Mouse (Mus musculus) heart, postnatal 14 days (tissue): Measurements from ENCODE around the gene Olfr898. TPM values are rescaled to one million over a fixed set of nuclear protein-coding genes. Genes with fewer than 3 reads are reported as not detected.

Experiments
- DNase-seq, 2 experiments: peaks; one replicate each; pipeline ENCODE4 v3.0.0; 2021 to 2022
- intact Hi-C: fragments of 180-260 bp; cut with DNase I; formaldehyde crosslinking; loops from one replicate; pipeline ENCODE4 v1.15.1; 2025
- long read RNA-seq, 2 experiments: library from polyadenylated mRNA; stranded (forward); transcript quantifications; one replicate each; pipeline ENCODE4 v2.0.0; 2021
- total RNA-seq, 2 experiments: library from RNA; stranded (reverse); gene quantifications; 2 replicates each; pipeline ENCODE4 v1.2.3; 2021

Olfr898 gene
- total RNA-seq, result not detected
- long read RNA-seq, experiment 1, result 0 reads
- long read RNA-seq, experiment 2, result 0 reads

DNA sequence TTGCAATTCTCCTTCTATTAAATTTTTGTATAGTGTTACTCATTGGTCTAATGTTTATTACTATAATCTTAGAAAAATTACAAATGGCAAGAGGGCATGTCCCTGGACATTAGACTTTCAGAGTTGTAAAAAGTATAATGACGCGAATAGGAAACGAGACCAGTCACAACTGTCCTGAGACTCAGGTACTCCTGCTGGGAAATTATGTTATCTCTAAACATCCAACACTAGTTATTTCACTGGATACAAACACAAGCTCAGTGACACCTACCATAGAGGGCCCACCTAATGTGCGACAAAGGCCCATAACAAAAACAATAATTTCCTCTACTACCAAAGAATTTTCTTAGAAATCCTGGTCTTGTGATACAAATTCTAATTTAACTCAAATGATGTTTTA, at the start of gene Olfr898:
Gene Olfr898, plus strand, starts transcription at position 301 of the 400 bp plus-strand sequence.
- intact Hi-C loops, result no loop called here
- DNase-seq, result no peak

DNA sequence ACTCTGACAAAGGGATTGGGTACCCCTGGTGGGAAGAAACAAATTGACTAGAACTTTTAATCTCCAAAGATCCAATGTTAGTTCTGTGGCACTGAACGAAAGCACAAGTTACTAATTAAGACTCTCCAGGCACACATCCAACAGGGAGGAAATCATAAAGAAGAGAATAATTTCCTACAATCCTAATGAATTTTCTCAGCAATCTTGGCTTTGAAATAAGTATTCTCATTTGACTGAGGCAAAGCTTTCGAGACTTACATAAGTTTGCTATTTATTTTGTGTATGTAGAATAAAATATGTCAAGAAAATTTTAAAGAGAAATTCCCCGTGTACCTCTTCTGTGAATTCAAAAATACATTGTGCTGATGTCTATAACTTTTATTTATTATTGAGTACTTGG, 19.5 kb upstream of the Olfr898 start, which contains the start of gene Olfr25:
Gene Olfr25, plus strand, starts transcription at position 301 of the 400 bp plus-strand sequence.
- intact Hi-C loops, result no loop called here
- DNase-seq, result no peak

DNA sequence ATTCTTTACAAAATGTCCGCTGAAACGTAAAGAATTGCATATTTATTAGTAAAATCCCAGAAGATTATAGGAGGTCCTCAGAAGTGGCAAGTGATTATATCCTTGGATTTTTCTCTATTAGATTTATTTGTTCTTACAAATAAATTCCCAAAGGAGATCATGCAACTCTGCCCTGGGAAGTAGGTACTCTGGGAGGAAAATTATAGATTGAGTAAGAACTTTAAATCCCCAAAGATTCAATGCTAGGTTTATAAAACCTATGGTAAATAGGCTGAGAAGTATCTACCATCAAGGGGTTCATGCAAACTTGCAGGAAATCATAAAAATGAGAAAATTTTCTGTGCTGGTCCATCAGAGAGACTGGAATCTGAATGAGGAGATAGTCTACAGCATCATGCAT, 18.4 kb downstream of the Olfr898 start, which contains the start of gene Olfr250:
Gene Olfr250, plus strand, starts transcription at position 301 of the 400 bp plus-strand sequence.
- intact Hi-C loops, result no loop called here
- no peak for DNase-seq

DNA sequence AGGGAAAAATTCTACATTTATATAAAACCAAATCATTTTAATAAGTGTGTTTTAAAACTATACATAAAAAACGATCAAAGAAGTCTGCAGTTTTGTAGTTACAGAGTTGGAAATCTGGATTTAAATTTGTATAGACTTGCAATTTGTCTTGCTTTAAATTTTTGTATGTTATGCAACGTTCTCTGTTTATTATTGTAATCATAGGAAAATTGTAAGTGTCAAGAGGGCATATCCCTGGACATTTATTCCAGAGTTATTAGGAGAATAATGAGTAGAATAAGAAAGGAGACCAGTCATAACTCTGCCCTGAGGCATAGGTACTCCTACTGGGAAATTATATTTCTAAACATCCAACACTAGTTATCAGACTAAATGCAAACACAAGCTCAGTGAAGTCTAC, 28.6 kb downstream of the Olfr898 start, which contains the start of gene Olfr251:
Gene Olfr251, plus strand, starts transcription at position 301 of the 400 bp plus-strand sequence.
- intact Hi-C loops, result no loop called here
- DNase-seq, result no peak

DNA sequence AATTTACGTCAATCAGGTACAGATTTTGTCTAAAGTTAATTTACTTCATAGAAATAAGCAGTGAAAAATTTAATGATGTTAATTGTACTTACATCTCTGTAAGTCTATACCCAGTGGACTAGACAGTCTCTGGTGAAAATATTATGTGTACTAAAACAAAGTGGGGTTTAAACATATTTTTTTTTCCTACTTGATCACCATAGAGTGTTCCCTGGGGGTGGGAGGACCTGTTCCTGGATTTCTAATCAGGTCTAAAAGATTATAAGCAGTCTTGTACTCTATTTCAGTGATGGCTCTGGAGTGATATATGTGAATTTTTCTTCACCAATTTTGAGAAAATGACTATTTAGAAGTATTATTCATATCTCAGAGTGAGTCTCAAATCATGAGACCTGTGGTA, 53.2 kb downstream of the Olfr898 start, which contains the start of gene Olfr147:
Gene Olfr147, plus strand, starts transcription at position 301 of the 400 bp plus-strand sequence.
- intact Hi-C loops, result no loop called here
- no peak for DNase-seq

Other genes starting within 250 kb of the Olfr898 start
- gene Olfr888, start 240.3 kb upstream of the Olfr898 start, total RNA-seq, result not detected
- not detected for gene Olfr889, start 233.2 kb upstream of the Olfr898 start, total RNA-seq
- gene Olfr890, start 205.9 kb upstream of the Olfr898 start, total RNA-seq, result not detected
- not detected for gene Olfr891, start 167.6 kb upstream of the Olfr898 start, total RNA-seq
- gene Olfr893, start 140.0 kb upstream of the Olfr898 start, total RNA-seq, result not detected
- gene Olfr894, start 130.4 kb upstream of the Olfr898 start, total RNA-seq, result not detected
- gene Olfr143, start 95.6 kb upstream of the Olfr898 start, total RNA-seq, result not detected
- gene Olfr895, start 80.6 kb upstream of the Olfr898 start, total RNA-seq, result not detected
- gene Olfr896-ps1, start 57.3 kb upstream of the Olfr898 start, total RNA-seq, result not detected
- not detected for gene Olfr25, start 19.4 kb upstream of the Olfr898 start, total RNA-seq
- gene Olfr250, start 18.5 kb downstream of the Olfr898 start, total RNA-seq, result not detected
- gene Olfr251, start 28.7 kb downstream of the Olfr898 start, total RNA-seq, result not detected
- not detected for gene Olfr147, start 53.3 kb downstream of the Olfr898 start, total RNA-seq
- not detected for gene Olfr901, start 81.0 kb downstream of the Olfr898 start, total RNA-seq
- not detected for gene Olfr902, start 99.2 kb downstream of the Olfr898 start, total RNA-seq
- gene Olfr904, start 114.7 kb downstream of the Olfr898 start, total RNA-seq, result not detected
- gene Olfr905, start 122.7 kb downstream of the Olfr898 start, total RNA-seq, result not detected
- not detected for gene Olfr906, start 138.7 kb downstream of the Olfr898 start, total RNA-seq
- gene Olfr907, start 147.4 kb downstream of the Olfr898 start, total RNA-seq, result not detected
- not detected for gene Olfr911-ps1, start 173.2 kb downstream of the Olfr898 start, total RNA-seq
- gene Olfr910, start 189.4 kb downstream of the Olfr898 start, total RNA-seq, result not detected
- gene Olfr912, start 231.8 kb downstream of the Olfr898 start, total RNA-seq, result not detected
- gene Olfr913, start 244.3 kb downstream of the Olfr898 start, total RNA-seq, result not detected